1 mouse cellular context compared by ENCODE assay signal in genomic region chr10:59901986-59902605, GRCm38 (mm10).
TF ChIP-seq lines count a peak whose summit lies in the region.

No protein-coding gene starts in this region.

TF ChIP-seq in CH12.LX, 34 proteins besides CTCF, POLR2A, EP300 and RAD21 (continued from another document):
- TF ChIP-seq MXI1 (IDR thresholded peaks at IDR 0.05; ENCODE audit: low read depth, low read length), result no peak
- 0 out of 2 replicates have a peak, but pooled peaks have one; percentile 12 for TF ChIP-seq ELF1 (IDR thresholded peaks at IDR 0.05; ENCODE audit: low read depth, low read length)
- peak; percentile 47; the same call in 1 of the 2 replicates for TF ChIP-seq TCF12 (IDR thresholded peaks at IDR 0.05; ENCODE audit: low read depth, low read length)
- TF ChIP-seq MAZ (IDR thresholded peaks at IDR 0.05; ENCODE audit: low read depth, low read length), result no peak
- TF ChIP-seq JUND (conservative IDR thresholded peaks at IDR 0.05; ENCODE audit: low read depth, low read length), result no peak
- TF ChIP-seq POLR2AphosphoS2 (IDR thresholded peaks at IDR 0.05; ENCODE audit: low read depth, low read length), result no peak
- TF ChIP-seq PAX5 (IDR thresholded peaks at IDR 0.05; ENCODE audit: low read length), result no peak
- TF ChIP-seq KAT2A (IDR thresholded peaks at IDR 0.05; ENCODE audit: insufficient replicate concordance, low read length), result no peak
- TF ChIP-seq ZNF384 (IDR thresholded peaks at IDR 0.05; ENCODE audit: low read depth, low read length), result no peak
- no peak for TF ChIP-seq JUN (IDR thresholded peaks at IDR 0.05; ENCODE audit: insufficient read depth, low read depth, low read length)
